Mouse (Mus musculus) gastrocnemius, adult 2 months (tissue): Measurements from ENCODE around the gene Mecp2. TPM values are rescaled to one million over a fixed set of nuclear protein-coding genes. Genes with fewer than 3 reads are reported as not detected.

Experiments used
- DNase-seq: peaks from one replicate; pipeline ENCODE4 v3.0.0; 2022
- H3K27ac ChIP-seq: fragments of 200-600 bp; 2 replicates; pipeline ENCODE4 v1.8.1; 2022; ENCODE audit warnings: mild to moderate bottlenecking
- H3K4me3 ChIP-seq: fragments of 200-600 bp; 2 replicates; pipeline ENCODE4 v1.8.1; 2022; ENCODE audit warnings: mild to moderate bottlenecking, moderate library complexity
- CTCF ChIP-seq: fragments of 200-600 bp; IDR thresholded peaks from 2 replicates; pipeline ENCODE4 v1.8.1; 2022; ENCODE audit warnings: antibody characterized with exemption, mild to moderate bottlenecking, moderate library complexity
- intact Hi-C: fragments of 180-260 bp; cut with DNase I; formaldehyde crosslinking; loops from one replicate; pipeline ENCODE4 v1.15.1; 2025
- total RNA-seq, 2 experiments: library from RNA; stranded (reverse); gene quantifications; 2 replicates each; pipeline ENCODE4 v1.2.3; 2021

Gene Mecp2
- total RNA-seq, 2 experiments from 2014 or later = 29.0 to 29.3 TPM

DNA sequence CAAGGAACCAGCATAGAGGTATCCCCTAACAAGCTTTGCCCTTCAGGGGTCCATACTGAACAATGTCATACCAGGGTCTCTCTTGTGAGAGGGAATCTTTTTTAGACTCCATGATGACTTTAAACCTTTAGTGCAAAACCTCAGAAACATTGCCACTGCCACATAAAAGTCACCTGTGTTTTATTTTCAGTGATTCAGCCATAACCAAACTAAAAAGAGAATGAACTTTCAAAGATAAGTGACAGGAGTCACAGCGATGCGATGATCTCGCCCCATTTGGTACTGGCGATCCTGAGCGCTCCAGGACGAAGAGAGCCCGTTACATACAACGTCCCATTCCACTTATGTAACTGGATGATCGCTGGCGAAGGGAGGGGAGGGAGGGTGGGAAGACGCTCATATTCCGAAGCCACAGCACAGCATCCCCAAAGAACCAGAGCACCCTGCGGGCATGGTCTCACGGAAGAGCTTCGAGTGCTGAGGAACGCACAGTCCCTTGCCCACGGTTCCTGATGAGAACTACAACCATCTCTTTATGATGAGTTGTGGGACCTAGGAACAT is 50.8 kb downstream of the Mecp2 start:
- peak; percentile 31 for DNase-seq
- Histone ChIP-seq H3K27ac (peak overlapping the region; percentile 97), H3K4me3 (peak overlapping the region; percentile 89)
- intact Hi-C loops = loop anchor here (5.0 kb wide), 1 partner anchor 62 kb away; the partner anchor contains the start of gene Irak1
- no peak for TF ChIP-seq CTCF

DNA sequence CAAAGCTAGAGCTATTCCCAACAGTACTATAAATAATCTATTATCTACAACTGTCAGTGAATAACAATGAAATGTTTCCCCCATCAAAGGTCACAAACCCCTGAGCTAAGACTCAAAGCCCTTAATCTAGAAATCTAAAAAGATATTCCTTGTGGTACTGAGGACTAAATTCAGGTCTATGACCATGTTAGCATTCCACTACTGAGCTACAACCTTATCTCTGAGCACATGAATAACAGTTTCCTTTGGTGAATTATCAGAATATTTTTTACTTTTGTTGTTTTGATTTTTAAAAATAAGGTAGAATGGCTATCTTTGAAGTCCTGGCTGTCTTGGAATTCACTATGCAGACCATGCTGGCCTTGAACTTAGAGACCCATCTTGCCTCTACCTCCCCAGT is 64.4 kb downstream of the Mecp2 start:
- no peak for TF ChIP-seq CTCF
- intact Hi-C loops = no loop called here
- DNase-seq = no peak

DNA sequence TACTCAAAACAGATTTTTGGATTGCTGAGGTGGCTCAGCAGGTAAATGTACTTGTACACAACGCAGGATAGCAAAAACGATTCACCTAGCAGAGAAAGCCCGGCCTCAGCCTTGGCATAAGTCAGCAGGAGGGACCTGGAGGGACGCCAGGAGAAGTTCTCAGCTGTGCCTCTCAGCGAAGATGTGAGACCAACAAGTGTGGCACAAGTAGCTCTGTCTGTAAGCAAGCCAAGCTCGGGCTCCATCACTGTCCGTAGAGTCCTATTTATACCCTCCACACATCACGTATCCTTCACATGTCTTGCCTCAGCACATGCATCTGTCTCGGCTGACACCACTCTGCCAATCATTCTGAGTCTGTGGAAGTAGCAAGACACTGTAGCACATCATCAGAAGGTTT is 67.3 kb downstream of the Mecp2 start:
- H3K4me3 ChIP-seq = no peak overlapping the region
- H3K27ac ChIP-seq = peak overlapping the region; percentile 82
- no peak for TF ChIP-seq CTCF
- peak; percentile 91 for DNase-seq
- intact Hi-C loops = loop anchor here (2.0 kb wide), 1 partner anchor 15 kb away; no protein-coding TSS in a partner anchor

More for the DNA sequence above, 64.4 kb downstream of the Mecp2 start:
- H3K27ac ChIP-seq = no peak overlapping the region
- H3K4me3 ChIP-seq = no peak overlapping the region

DNA sequence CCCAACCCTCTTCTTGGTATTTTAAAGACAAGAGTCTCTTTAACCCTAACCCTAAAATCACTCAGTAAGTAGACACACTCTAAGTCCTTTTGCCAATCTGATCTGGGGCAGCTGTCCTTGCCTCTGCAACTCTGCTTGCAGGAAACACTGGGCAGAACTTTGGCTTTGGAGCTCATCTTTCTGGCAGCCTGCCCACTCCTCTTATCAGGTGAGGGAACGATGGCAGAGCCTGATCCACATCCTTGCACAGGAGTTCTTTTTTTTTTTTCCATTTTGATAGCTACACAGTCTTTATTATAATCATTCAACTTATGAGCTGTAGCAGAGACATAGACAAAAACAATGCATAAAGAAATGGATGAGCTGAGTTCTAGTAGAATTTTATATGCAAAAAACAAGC is 90.1 kb downstream of the Mecp2 start:
- TF ChIP-seq CTCF = no peak
- Histone ChIP-seq H3K27ac (no peak overlapping the region), H3K4me3 (no peak overlapping the region)
- intact Hi-C loops = no loop called here
- DNase-seq = peak; percentile 41

DNA sequence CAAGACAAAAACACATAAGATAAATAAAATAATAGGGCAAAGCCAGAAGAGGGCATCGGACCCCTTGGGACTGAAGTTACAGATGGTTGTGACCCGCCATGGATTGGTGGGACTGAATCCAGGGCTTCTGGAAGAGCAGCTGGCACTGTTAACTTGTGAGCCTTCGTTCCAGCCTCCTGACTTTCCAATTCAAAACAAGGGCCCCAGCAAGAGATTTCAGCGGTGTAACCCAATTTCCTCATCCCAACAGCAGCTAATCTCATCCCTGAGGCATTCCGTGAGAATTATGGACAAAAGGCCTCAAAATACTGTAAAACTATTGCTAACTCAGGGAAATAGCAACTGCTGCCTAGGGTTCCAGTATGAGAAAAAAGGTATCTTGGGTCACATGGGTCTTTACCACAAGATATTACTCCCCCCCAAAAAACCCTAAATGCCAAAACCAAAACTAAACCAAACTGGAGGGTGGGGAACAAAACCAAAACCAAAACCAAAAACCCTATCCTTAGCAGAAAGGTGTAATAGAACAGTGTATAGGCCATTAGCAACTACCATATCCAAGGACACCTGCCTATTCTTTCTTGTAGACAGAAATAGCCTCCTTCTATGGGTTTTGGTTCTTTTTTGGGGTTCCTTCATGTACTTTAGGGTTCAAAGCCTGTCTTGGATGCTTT is 97.3 kb downstream of the Mecp2 start:
- intact Hi-C loops = no loop called here

DNA sequence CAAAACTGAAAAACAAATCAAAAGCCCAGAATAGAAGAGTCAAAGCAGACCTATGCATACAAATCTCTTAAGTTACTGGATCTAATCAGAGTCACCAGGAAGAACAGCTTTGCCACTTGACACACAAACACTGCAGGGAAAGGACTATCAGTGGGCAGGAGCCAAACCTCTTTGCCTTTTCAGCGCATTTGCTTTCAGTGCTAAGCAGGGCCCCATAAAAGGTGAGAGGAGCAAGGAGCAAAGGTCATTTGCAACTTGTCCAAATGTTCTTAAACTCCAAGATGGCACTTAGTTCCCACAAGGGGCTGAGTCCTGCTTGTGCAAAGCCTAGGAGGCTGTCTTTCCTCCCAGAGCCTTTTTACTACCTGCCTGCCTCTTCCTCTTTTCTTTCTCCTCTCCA is 105.2 kb downstream of the Mecp2 start:
- no peak overlapping the region for H3K4me3 ChIP-seq
- no peak overlapping the region for H3K27ac ChIP-seq
- TF ChIP-seq CTCF = no peak
- intact Hi-C loops = no loop called here
- no peak for DNase-seq

More for the DNA sequence above, 97.3 kb downstream of the Mecp2 start:
- no peak for TF ChIP-seq CTCF
- no peak overlapping the region for H3K27ac ChIP-seq
- DNase-seq = no peak
- H3K4me3 ChIP-seq = no peak overlapping the region

DNA sequence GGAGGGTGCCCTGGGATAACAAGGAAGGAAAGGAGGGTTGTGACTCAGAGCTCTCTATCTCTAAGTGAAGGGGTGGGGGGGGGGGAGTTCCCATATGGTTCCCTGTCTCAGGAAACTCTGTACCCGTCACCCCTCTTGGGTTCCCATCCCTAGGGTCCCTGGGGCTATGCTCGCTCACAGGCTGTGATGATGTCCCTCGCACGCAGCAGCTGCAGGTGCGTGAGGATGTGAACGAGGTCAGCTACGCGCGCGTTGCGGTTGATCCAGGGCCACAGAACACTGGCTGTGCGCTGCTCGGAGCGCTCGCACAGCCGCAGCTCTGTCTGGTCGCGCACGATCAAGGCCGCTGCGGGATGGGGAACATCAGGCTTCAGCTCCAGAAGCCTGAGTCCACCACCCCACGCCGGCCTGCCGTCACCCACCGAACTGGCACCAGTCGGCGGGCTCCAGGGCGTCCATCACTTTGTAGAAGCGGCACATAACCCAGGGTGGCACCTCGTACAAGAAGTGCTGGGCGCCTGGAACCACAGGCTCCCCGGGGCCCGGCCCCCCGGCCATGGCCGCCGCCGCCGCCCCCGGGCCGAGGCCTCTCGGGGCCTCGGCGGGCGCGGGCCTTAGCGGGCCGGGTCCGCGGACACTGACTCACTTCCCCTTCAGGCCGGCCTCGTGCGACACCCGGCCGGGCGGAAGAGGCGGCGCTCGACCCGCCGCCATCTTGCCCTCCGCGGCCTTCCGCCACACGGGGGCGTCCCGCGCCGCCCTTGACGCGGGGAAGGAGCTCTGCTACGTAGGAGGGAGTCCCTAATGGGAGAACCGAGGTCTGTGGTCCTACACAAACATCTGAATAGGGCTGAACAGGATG is 111.7 kb downstream of the Mecp2 start, which contains the start of gene Irak1:
Irak1 (minus strand) TSS at position 731 of the 862 bp plus-strand sequence.
- Histone ChIP-seq H3K27ac (peak within 1 kb of the TSS; percentile 93), H3K4me3 (peak within 1 kb of the TSS; percentile 87)
- peak; percentile 90 for DNase-seq
- TF ChIP-seq CTCF = peak; percentile 68
- intact Hi-C loops = loop anchor here (5.0 kb wide), 5 partner anchors 59 to 389 kb away; partner anchors contain the start of gene Flna

DNA sequence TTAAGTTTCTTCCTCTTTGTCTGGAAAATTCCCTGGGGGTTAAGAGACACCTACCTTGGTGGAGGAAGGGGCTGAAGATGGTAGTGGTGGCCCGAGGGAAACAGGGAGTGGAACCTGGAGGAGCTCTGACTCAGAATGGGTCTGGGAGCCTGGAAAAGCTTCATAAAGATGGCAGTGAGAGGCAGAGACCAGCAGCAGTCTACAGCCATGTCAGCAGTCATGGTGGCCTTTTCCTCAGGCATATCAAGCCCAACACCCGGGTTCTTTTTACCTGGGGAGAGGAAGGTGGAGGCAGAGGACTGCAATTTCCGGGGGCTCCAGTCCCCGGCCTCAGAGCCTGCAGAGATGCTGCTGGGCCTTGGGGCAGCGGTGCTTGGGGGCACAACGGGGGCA is 112.4 kb downstream of the Mecp2 start:
- H3K27ac ChIP-seq = peak overlapping the region; percentile 93
- TF ChIP-seq CTCF = no peak

DNA sequence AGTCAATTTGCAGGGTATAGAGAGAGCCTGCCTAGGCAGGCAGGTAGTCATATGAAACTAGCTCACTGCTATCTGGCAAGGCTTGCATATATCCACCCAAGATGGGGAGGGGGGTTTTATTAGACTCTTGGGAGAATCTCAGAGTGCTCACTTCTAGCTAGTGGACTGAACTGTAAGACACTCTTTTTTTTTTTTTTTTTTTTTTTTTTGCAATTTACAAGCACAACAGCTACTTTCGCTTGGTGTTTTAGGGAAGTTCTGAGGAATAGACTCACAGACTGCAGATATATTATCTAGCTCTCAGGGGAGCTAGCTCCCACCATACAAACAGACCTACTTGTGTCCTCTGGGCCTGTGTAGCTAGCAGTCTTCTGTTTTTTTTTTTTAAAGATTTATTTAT is 120.6 kb downstream of the Mecp2 start:
- no peak for TF ChIP-seq CTCF
- H3K27ac ChIP-seq = no peak overlapping the region
- intact Hi-C loops = no loop called here
- no peak for DNase-seq
- H3K4me3 ChIP-seq = no peak overlapping the region

More for the DNA sequence above, 112.4 kb downstream of the Mecp2 start:
- H3K4me3 ChIP-seq = peak overlapping the region; percentile 87
- no peak for DNase-seq
- intact Hi-C loops = loop anchor here (5.0 kb wide), 5 partner anchors 60 to 390 kb away; partner anchors contain the start of gene Flna

DNA sequence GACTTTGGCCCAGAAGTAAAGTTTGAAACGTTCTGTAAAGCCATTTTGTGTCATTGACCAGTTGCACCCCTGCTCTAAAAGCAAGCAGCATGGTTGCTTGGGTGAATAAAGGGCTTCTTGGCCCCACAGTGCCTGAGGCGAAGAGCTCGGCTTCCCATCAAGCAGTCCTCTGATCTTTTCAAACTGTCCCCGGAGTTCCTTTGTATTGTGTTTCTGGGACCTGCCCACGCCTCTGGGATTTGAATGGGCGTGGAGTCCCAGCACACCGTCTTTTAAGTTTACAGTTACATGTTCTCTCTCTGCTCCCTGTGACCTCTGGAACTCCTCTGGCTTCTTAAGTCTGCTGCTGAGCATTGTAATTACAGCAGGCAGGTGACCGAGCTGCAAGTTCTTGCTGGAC is 127.1 kb downstream of the Mecp2 start:
- DNase-seq = no peak
- intact Hi-C loops = no loop called here
- no peak for TF ChIP-seq CTCF
- Histone ChIP-seq H3K4me3 (no peak overlapping the region), H3K27ac (no peak overlapping the region)

DNA sequence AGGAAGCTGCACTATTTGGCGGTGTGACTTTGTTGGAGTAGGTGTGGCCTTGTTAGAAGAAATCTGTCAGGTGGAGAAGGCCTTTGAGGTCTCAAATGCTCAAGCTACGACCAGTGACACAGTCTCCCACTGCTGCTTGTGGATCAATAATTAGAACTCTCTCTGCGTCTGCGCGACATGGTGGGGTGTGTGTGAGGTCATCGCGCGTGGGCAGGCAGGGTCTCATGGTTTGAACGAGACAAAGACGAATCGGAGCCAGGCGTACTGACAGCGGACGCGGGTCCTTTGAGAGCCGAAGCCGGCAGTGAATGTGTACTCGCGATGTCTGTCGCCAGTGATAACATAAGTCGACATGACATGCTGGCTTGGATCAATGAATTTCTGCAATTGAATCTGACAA is 128.8 kb downstream of the Mecp2 start:
- no peak overlapping the region for H3K4me3 ChIP-seq
- TF ChIP-seq CTCF = no peak
- no peak for DNase-seq
- intact Hi-C loops = no loop called here
- no peak overlapping the region for H3K27ac ChIP-seq

DNA sequence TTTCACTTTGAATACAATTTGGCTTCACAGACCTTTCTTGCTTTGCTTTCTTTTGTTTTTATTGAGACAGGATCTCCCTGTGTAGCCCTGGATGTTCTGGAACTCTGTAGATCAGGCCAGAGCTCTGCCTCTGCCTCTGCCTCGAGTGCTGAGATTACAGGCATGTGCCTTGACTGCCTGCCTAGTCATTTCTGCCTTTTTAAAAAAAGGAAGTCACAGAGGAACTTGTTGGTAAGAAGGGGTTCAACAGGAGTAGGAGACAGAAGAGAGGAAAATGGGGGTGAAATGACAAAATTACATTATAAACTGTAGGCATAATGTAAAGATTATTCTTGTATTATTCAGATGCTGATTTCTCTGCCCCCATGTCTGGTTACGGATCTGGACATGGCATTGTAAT is 131.5 kb downstream of the Mecp2 start:
- H3K4me3 ChIP-seq = no peak overlapping the region
- TF ChIP-seq CTCF = no peak
- intact Hi-C loops = no loop called here
- no peak overlapping the region for H3K27ac ChIP-seq
- DNase-seq = no peak

DNA sequence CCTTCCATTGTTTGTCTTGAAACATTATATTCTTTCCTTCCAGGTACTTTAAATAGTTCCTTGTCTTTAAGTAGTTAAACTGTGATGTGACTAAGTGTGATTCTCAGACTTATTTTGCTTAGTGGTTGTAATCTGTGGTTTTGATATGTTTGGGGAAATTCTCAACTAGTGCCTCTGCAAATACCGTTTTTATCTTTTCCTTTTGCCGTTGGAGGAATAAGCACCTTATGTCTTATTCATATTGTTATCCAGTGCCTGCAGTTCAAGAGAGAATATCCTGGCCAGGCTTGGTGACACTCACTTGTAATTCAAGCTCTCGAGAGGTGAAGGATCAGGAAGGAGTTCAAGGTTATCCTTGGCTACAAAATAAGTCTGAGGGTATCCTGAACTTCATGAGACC is 134.1 kb downstream of the Mecp2 start:
- TF ChIP-seq CTCF = no peak
- intact Hi-C loops = no loop called here
- H3K27ac ChIP-seq = no peak overlapping the region
- no peak for DNase-seq
- no peak overlapping the region for H3K4me3 ChIP-seq
